Mouse (Mus musculus) neural tube, embryonic 12.5 days (tissue): ENCODE results near the gene Trim56. TPM values are rescaled to one million over a fixed set of nuclear protein-coding genes. Genes with fewer than 3 reads are reported as not detected.

Experiments used
- ATAC-seq: fragments of 200-750 bp; cut with Nextera tagmentation; 2 replicates; pipeline ENCODE4 v1.8.0; 2017; ENCODE audit warnings: low read depth, mild to moderate bottlenecking, moderate TSS enrichment, moderate library complexity; ENCODE audit not compliant: low FRiP score
- H3K27ac ChIP-seq: fragments of 300-500 bp; sonication (generic); 2 replicates; pipeline ENCODE4 v1.5.1; 2016
- H3K27me3 ChIP-seq: fragments of 300-500 bp; sonication (generic); replicated peaks from 2 replicates; pipeline ENCODE4 v1.6.1; 2016; ENCODE audit warnings: mild to moderate bottlenecking
- H3K36me3 ChIP-seq: fragments of 300-500 bp; sonication (generic); 2 replicates; pipeline ENCODE4 v1.6.1; 2016; ENCODE audit warnings: mild to moderate bottlenecking
- H3K4me1 ChIP-seq: fragments of 300-500 bp; sonication (generic); 2 replicates; pipeline ENCODE4 v1.6.1; 2016
- H3K4me2 ChIP-seq: fragments of 300-500 bp; sonication (generic); replicated peaks from 2 replicates; pipeline ENCODE4 v1.6.1; 2016; ENCODE audit warnings: mild to moderate bottlenecking
- H3K4me3 ChIP-seq: fragments of 300-500 bp; sonication (generic); 2 replicates; pipeline ENCODE4 v1.5.1; 2016
- H3K9ac ChIP-seq: fragments of 300-500 bp; sonication (generic); 2 replicates; pipeline ENCODE4 v1.6.1; 2016; ENCODE audit warnings: mild to moderate bottlenecking
- H3K9me3 ChIP-seq: fragments of 300-500 bp; sonication (generic); 2 replicates; pipeline ENCODE4 v1.6.1; 2016; ENCODE audit warnings: mild to moderate bottlenecking
- WGBS: fragments of 180-500 bp; shearing (Covaris S2); methylation state at CpG from one replicate; pipeline ENCODE4 v1.1.7; 2016; 5-methylcytosine and 5-hydroxymethylcytosine counted together
- polyA plus RNA-seq: library from polyadenylated mRNA; unstranded; fragments of >200 nt; fragmentation: Nextera tagmentation; extraction: Ambion mirVana; gene quantifications from 2 replicates; pipeline ENCODE4 v1.2.1, GENCODE M21; 2016

The Trim56 gene
- polyA plus RNA-seq, 1 experiment from 2014 or later = 5.3 TPM

DNA sequence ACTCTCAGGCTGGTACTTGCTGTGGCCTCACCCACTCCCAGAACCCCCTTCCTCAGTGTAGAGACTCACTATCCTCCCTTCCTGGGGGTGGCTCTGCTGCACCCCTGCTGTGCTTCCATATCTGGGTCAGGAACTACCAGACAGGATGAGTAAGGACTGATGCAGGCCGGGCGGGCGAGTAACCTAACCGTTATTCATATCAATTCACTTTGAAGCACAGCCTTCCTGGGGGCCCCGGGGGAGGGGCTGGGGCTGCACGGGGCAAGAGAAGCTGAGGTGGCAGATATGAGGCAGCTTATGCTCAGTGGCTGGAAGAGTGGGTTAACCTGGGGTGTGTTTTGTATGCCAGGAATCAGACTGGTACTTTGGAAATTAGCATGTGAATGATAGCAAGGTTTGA, 31.0 kb downstream of the Trim56 start:
- ATAC-seq = no peak
- Histone ChIP-seq H3K9ac (no peak overlapping the region), H3K4me1 (no peaks in the 10 kb centered on the region), H3K9me3 (no peaks in the 10 kb centered on the region), H3K27ac (no peak overlapping the region), H3K27me3 (no peaks in the 10 kb centered on the region), H3K36me3 (no peaks in the 10 kb centered on the region), H3K4me3 (no peak overlapping the region), H3K4me2 (no peak overlapping the region)
- WGBS = 83% methylated on average over 6 of the region's 6 CpGs

GRCm38 (mm10) chr5:137083051-137083450, 33.0 kb downstream of the Trim56 start:
- WGBS = 83% methylated on average over 4 of the region's 4 CpGs
- no peak for ATAC-seq

DNA sequence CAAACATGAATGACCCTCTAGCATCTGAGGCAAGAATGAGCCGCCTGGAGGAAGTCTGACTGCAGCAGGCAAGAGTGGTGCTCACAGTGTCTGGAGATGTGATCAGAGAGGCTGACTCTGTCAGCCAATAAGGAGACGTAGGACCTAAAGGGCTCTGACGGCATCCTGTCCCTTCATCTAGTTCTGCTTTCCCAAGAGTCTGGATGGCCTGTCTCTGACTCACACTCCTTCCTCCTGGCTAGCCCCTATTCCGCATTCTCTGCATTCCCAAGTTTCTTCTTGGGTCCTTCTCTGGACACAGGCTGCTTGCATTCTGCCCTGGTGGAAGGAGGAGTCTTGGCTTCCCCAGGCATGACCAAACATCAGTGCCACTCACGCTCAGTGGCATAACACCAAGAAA, 36.2 kb downstream of the Trim56 start:
- Histone ChIP-seq H3K9ac (no peak overlapping the region), H3K36me3 (no peaks in the 10 kb centered on the region), H3K27ac (no peak overlapping the region), H3K4me2 (no peak overlapping the region), H3K4me3 (no peak overlapping the region), H3K27me3 (no peaks in the 10 kb centered on the region), H3K4me1 (no peaks in the 10 kb centered on the region), H3K9me3 (no peaks in the 10 kb centered on the region)
- WGBS = 67% methylated on average over 5 of the region's 5 CpGs
- ATAC-seq = no peak

More at GRCm38 (mm10) chr5:137083051-137083450, 33.0 kb downstream of the Trim56 start:
- no peaks in the 10 kb centered on the region for H3K9me3 ChIP-seq
- H3K4me2 ChIP-seq = no peak overlapping the region
- H3K4me1 ChIP-seq = no peaks in the 10 kb centered on the region
- H3K27me3 ChIP-seq = no peaks in the 10 kb centered on the region
- no peak overlapping the region for H3K4me3 ChIP-seq
- no peak overlapping the region for H3K9ac ChIP-seq
- H3K27ac ChIP-seq = no peak overlapping the region
- H3K36me3 ChIP-seq = no peaks in the 10 kb centered on the region

DNA sequence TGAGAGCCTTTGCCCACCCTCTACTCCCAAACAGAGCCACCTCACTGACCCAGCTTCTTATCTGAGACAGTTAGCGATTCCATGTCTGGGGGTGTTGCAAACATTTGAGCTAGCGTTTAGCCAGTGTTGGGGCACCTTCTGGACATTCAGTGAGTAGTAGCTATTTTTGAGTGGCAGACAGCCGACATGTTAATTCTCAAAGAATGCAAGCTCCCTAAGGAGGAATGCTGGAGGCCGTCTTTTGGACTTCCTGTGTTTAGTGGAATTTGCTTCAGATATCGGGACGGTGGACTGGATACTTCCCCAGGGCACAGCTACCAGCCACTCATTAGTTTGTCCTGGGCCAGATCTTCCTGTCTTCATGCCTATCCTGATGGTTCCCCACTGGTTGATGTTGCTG, 37.4 kb downstream of the Trim56 start:
- 77% methylated on average over 6 of the region's 6 CpGs for WGBS
- ATAC-seq = no peak
- Histone ChIP-seq H3K4me1 (no peaks in the 10 kb centered on the region), H3K4me3 (no peak overlapping the region), H3K27me3 (no peaks in the 10 kb centered on the region), H3K9me3 (no peaks in the 10 kb centered on the region), H3K36me3 (no peaks in the 10 kb centered on the region), H3K9ac (no peak overlapping the region), H3K4me2 (no peak overlapping the region), H3K27ac (no peak overlapping the region)

- no peak overlapping the region for H3K4me3 ChIP-seq
- H3K36me3 ChIP-seq = no peaks in the 10 kb centered on the region
- no peaks in the 10 kb centered on the region for H3K4me1 ChIP-seq
- no peaks in the 10 kb centered on the region for H3K27me3 ChIP-seq
- 87% methylated on average over 14 of the region's 14 CpGs for WGBS
- H3K4me2 ChIP-seq = no peak overlapping the region
- H3K27ac ChIP-seq = no peak overlapping the region
- H3K9ac ChIP-seq = no peak overlapping the region
- H3K9me3 ChIP-seq = no peaks in the 10 kb centered on the region
- ATAC-seq = no peak
Observed at GRCm38 (mm10) chr5:137078041-137078440, 38.0 kb downstream of the Trim56 start.

GRCm38 (mm10) chr5:137077187-137077586, 38.8 kb downstream of the Trim56 start:
- H3K27me3 ChIP-seq = no peaks in the 10 kb centered on the region
- H3K4me2 ChIP-seq = no peak overlapping the region
- no peak overlapping the region for H3K27ac ChIP-seq
- H3K36me3 ChIP-seq = no peaks in the 10 kb centered on the region
- 0 out of 2 replicates have a peak, but pooled peaks cover 3% of the 10 kb centered on the region for H3K4me1 ChIP-seq
- H3K9me3 ChIP-seq = no peaks in the 10 kb centered on the region
- no peak for ATAC-seq
- 90% methylated on average over 7 of the region's 7 CpGs for WGBS
- no peak overlapping the region for H3K9ac ChIP-seq
- H3K4me3 ChIP-seq = no peak overlapping the region

DNA sequence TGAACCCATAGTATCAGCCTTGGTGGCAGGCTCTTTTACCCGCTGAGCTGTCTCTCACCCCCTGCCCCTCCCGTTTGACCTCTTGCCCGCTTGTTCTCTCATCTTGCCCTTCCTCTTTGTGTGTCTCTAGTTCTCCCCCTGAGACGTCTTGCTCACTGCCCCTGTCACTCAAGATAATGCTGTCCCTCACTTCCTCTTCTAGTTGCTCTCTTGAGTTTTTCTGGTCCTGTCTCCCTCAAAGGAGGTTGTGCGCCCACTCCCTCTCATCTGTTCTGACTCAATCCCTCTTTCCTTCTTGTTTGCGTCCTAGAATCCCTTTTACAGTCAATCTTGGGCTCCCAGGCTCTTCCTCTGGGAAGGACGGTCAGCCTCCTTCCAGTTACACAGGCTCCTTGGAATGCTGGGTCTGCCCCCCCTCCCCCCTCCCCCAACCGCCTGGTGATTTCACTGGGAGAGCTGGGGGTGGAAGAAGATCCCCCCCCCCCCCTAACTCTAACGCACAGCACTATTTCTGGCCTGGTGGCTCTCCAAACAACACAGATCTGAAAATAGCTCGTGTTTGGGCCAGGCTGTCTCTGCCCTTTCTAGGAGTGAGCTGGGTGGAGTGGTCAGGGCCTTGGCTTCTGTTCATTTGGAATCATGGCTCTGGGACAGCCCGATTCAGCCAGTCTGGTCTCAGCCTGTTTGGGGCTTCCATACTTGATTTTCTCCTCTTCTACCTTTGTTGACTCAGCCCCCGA, 39.6 kb downstream of the Trim56 start:
- H3K4me2 ChIP-seq = no peak overlapping the region
- WGBS = 54% methylated on average over 12 of the region's 12 CpGs

GRCm38 (mm10) chr5:137075726-137076125, 40.3 kb downstream of the Trim56 start:
- Histone ChIP-seq H3K4me1 (0 out of 2 replicates have a peak, but pooled peaks cover 6% of the 10 kb centered on the region), H3K4me2 (no peak overlapping the region), H3K4me3 (no peak overlapping the region), H3K36me3 (no peaks in the 10 kb centered on the region), H3K9ac (no peak overlapping the region), H3K9me3 (no peaks in the 10 kb centered on the region), H3K27ac (no peak overlapping the region), H3K27me3 (no peaks in the 10 kb centered on the region)
- no peak for ATAC-seq
- 77% methylated on average over 6 of the region's 6 CpGs for WGBS

More for the DNA sequence above, 39.6 kb downstream of the Trim56 start:
- no peaks in the 10 kb centered on the region for H3K27me3 ChIP-seq
- no peaks in the 10 kb centered on the region for H3K36me3 ChIP-seq
- H3K4me1 ChIP-seq = 0 out of 2 replicates have a peak, but pooled peaks cover 6% of the 10 kb centered on the region
- H3K9ac ChIP-seq = no peak overlapping the region
- ATAC-seq = no peak
- no peaks in the 10 kb centered on the region for H3K9me3 ChIP-seq
- no peak overlapping the region for H3K27ac ChIP-seq
- H3K4me3 ChIP-seq = no peak overlapping the region

DNA sequence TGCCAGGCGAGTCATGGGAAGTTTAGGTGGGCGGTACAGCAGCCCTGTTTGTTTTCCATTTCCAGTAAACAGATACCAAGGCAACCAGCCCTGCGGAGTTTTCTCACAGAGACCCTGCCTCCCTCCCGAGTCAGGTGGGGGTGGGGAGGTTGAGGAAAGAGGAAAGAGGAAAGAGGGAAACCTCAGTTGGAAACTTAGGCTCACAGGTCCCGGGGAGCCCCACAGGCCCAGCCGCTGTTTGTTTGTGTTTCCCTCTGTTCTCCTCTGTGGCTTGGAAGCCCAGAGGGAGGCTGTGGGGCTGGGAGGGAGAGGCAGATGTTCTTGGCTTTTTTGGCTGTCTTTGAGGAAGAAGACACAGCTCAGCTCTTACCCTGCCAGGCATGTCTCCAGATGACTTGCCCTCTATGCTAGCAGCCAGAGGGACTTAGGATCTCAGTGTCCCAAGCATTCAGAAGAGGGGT, 41.8 kb downstream of the Trim56 start:
- ATAC-seq = no peak
- no peak overlapping the region for H3K4me2 ChIP-seq
- H3K27me3 ChIP-seq = no peaks in the 10 kb centered on the region
- WGBS = 47% methylated on average over 6 of the region's 6 CpGs
- no peak overlapping the region for H3K9ac ChIP-seq
- 0 out of 2 replicates have a peak, but pooled peaks cover 6% of the 10 kb centered on the region for H3K4me1 ChIP-seq
- H3K4me3 ChIP-seq = no peak overlapping the region
- no peaks in the 10 kb centered on the region for H3K36me3 ChIP-seq
- H3K27ac ChIP-seq = no peak overlapping the region
- H3K9me3 ChIP-seq = no peaks in the 10 kb centered on the region

DNA sequence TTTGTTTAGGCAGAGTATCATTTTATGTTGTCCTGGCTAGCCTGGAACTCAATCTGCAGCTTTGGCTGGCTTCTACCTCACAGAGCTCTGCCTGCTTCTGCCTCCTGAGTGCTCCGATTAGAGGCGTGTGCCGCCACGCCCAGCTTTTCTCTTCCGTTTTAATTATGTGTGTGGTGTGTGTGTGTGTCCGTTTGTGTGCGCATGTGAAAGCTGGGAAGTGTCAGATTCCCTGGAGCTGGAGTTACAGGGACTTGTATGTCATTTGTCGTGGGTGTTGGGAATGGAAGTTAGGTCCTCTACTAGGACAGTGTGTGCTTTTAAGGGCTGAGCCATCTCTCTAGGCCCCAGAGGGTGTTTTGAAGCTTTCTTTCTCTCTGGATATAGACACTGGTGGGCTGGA, 42.9 kb downstream of the Trim56 start:
- H3K4me3 ChIP-seq = no peak overlapping the region
- no peak overlapping the region for H3K4me2 ChIP-seq
- no peaks in the 10 kb centered on the region for H3K36me3 ChIP-seq
- no peaks in the 10 kb centered on the region for H3K27me3 ChIP-seq
- 0 out of 2 replicates have a peak, but pooled peaks cover 6% of the 10 kb centered on the region for H3K4me1 ChIP-seq
- H3K9me3 ChIP-seq = no peaks in the 10 kb centered on the region
- H3K9ac ChIP-seq = no peak overlapping the region
- no peak overlapping the region for H3K27ac ChIP-seq
- no peak for ATAC-seq
- WGBS = 94% methylated on average over 8 of the region's 8 CpGs

DNA sequence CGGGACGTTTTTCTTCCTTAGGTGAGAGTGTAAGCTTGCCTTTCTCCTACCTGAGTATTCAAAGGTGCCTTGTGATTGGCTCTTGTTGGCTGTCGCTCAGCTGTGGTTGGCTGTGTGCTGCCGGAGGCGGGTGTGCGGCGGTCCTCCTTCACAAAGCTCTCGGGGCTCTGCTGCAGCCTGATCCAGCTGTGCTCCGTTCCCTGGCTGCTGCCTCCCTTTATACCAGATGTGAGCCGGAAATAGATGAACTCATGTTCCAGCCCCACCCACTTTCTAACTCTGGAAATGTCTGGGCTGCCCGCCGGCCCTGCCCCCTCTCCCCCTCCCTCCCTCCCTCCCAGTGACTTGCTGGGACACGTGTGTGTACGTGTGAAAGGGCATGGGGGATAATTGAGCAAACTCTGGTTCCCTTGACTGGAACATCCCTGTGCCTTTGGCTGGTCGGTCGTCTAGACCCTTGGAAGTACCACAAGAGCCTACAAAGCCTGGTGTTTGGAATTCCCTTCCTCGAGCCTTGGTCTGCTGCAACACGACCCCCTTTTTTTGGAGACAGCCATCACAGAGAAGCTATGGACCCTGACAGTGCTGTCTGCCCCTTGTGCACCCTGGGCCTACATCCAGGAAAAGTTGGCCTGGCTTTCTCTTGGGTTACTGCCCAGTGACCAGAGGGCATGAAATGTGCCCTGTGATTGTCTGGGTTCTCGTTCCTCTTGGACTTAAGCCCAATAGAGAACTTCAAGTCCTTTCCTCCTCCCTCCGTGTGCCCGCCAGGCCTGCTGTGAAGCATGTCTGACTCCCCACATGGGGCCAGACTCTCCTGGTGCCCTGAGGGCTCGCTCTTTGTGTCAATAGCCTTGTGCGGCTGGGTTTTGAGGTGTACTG, 43.7 kb downstream of the Trim56 start, which contains the start of gene Serpine1:
Gene Serpine1 (minus strand): TSS at position 190 of the 882 bp plus-strand sequence.
- 0 out of 2 replicates have a peak, but pooled peaks have one; percentile 48 for ATAC-seq
- Histone ChIP-seq H3K36me3 (no peaks in the 10 kb centered on the region), H3K4me2 (peak within 1 kb of the TSS; percentile 51), H3K4me3 (peak within 1 kb of the TSS; percentile 18; the same call in 1 of the 2 replicates), H3K9me3 (no peaks in the 10 kb centered on the region), H3K9ac (peak within 1 kb of the TSS; percentile 33; the same call in 1 of the 2 replicates), H3K27me3 (no peaks in the 10 kb centered on the region), H3K4me1 (0 out of 2 replicates have a peak, but pooled peaks cover 6% of the 10 kb centered on the region), H3K27ac (no peak within 1 kb of the TSS)
- 23% methylated on average over 23 of the region's 23 CpGs for WGBS
